Mouse (Mus musculus) liver, adult (tissue): ENCODE measurements around the gene Srarp.

ENCODE experiments used
- GATA4 ChIP-seq: IDR thresholded peaks from 2 replicates; pipeline ENCODE4 v1.6.1; 2014; ENCODE audit warnings: mild to moderate bottlenecking, low read length; ENCODE audit not compliant: insufficient replicate concordance

The Srarp gene

DNA sequence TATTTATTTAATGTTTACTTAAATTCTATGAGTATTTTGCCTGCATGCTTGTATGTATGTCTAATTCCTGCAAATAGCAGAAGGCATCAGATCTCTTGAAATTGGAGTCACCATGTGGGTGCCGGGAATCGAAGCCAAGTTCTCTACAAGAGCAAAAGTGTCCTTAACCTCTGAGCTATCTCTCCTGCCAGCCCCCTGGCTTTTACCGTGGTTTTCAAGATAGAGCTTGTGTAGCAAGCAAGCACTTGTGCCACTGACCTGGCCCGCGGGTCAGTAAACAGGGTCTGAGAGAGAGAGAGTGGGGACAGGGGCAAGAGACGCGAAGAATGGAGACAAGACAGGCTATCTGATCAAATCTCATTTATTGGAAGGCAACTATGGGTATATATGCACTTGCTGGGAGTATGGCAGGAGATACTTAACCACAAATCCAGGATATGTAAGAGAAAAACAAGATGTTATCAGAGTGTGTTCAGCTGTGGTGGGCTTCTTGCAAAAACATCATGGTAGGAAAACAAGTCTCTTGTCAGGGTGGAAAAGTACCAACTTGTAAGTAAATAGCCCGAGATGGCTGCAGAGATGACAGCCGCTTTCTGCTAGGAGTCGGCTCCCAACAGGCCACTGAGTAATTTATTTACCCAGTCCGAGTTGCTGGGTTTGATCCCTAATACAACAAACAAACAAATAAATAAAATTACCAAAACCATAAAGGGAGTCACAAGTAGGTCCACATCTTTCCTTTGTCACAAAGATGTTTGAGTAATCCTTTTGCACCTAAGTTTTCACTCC is 7.9 kb upstream of the Srarp start:
- TF ChIP-seq GATA4 = no peak

DNA sequence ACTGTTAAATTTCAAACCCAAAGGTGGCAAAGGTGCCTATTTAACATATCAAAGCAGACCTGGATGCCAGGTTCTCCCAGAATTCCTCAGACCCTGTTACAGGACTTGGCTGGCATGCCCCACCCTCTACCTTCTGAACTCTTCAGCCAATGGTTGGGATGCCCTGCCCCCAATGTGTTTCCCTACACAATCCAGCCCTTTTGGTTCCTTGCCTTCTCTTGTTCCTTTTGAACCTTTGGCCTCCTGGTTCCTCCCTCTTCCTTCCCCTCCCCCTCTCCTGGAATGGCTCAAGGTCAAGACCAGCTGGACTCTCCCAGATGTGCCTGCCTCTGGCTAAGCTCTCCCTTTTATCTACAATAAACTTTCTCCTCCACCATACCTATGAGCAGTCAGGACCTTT is 5.0 kb upstream of the Srarp start:
- no peak for TF ChIP-seq GATA4

DNA sequence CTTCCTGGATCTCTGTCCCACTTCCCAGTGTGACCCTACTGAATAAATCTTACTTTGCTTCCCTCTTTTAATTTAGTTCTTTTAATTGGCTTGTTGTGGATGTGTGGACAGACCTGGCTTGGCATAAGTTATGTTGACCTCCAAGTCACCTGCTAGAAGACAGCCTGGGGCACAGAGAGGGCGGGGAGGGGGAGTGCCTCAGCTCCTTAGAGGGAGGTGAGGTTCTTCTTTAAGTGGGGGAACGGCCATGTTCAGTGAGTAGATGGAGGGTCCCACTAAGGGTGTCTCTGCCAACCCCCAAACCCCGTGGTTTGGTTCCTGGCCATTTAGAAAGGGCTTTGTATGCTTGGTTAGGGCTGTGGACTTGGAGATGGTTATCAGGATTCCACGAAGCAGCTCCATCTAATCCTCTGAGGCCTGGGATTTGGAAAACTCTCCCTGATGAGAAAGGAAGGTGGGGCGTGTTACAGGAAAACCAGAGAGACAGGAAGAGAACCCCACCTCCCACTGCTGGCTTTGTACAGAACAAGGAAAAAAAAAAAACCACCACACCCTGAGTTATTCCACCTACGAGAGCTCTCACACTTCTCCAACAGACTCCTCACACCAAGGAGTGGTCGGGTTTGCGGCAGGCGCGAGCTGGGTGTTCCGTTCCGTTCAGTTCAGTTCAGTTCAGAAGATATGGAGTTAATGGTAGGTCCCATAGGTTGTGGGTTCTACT is 3.3 kb upstream of the Srarp start:
- no peak for TF ChIP-seq GATA4

DNA sequence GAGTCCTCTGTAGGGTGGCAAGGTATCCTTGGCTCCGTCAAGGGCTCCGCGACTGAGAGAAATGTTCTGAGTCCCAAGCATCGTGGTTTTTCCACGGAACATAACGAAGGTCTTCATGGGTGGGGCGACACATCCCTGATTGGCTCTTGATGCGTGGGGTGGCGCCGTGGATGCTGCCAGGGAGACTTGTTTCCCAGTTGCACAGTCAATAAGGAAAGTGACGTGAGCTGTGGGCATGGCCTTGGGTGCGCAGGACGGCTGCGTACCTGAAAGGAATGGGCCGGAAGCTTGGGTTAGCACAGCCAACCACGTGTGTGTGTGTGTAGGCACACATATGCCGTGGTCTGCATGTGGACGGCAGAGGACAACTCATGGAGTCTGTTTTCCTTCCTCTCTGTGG is 2.7 kb downstream of the Srarp start:
- no peak for TF ChIP-seq GATA4

DNA sequence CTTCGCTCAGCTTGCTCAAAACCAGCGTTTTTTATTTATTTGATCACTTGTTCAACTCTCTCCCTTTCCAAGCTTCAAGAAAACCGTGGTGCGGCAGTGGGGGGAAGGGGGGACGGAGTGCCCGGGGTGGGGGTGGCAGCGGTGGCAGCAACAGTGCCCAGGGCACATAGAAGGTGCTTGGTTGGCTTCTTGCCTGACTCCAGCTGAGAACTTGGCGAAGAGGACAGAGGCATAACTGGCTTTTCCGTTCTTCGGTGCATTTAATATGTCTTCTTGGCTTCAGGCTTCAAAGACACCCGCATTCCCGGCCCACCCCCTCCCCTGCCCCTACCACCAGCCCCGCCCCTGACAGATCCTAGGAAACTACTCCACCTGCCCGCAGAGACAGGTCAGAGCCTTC is 3.2 kb downstream of the Srarp start:
- no peak for TF ChIP-seq GATA4

DNA sequence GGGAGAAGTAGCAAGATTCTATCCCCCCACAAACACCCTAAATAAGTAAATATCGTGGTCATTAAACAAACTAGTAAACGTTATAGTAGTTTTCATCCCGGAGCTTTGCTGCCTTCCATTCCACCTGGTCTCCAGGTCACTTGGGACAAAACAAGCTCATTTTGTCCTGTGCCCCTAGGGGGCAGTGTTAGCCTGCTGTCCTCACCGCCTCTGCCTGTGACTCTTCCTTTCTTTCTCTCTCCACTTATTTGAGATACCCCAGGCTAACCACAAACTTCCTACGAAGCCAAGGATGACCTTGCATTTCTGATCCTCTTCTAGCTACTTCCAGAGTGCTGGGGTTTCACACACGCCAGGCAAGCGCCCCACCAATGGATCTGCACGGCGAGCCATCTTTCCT is 4.9 kb downstream of the Srarp start:
- TF ChIP-seq GATA4 = no peak

DNA sequence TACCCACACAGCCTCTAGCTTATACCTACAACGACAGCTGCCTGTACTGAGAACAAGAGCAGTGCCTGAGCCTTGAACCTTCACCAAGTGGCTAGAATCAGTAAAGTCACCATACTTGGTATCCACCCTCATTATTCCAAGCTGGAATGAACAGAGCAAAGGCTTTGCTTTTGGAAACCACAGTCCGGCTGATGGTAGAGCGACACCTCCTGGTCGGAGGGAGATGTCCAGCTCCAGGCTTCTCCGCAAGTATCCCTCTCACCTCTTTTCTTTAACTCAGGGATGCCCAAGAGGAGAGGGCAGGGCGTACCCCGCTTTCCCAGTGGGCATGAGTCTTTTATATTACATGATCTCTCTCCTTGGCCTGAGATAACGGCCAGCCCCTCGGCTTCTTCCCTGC is 6.1 kb downstream of the Srarp start:
- no peak for TF ChIP-seq GATA4

DNA sequence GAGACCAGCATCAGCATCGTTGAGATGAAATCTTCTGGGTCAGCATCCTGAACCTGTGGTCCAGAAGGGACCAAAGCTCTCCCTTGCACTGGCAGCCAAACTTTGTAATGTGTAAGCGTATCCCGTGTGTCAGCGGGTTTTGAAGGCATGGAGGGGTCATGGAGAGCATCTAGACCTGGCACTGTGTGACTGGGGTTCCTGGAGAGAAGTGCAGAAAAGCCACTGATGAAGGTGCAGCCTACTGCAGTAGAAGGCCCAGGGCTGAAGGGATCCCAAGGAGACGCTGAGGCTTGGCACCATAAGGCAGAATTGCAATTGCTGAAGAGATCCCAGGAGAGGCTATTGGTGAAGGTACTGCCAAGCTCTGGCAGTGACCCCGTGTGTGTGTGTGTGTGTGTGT is 6.5 kb downstream of the Srarp start:
- no peak for TF ChIP-seq GATA4

DNA sequence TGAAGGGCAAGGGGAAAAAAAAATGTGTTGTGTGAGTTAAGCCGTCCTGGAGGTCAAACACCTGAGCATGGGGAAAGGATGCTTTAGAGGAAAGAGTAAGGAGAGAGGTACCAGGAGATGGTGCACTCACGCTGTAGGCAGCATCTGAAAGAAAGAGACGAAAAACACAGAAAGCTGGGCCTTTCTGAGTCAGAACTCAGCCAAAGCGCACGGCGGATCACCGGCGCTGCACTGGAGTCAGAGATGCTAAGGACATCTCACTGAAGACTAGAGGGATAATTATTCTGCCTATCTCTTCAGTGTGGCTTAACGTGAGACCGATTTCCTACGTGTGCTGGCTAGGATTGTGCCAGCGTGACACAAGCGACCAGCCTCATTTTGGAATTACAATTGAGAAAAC is 8.0 kb downstream of the Srarp start:
- TF ChIP-seq GATA4 = no peak

DNA sequence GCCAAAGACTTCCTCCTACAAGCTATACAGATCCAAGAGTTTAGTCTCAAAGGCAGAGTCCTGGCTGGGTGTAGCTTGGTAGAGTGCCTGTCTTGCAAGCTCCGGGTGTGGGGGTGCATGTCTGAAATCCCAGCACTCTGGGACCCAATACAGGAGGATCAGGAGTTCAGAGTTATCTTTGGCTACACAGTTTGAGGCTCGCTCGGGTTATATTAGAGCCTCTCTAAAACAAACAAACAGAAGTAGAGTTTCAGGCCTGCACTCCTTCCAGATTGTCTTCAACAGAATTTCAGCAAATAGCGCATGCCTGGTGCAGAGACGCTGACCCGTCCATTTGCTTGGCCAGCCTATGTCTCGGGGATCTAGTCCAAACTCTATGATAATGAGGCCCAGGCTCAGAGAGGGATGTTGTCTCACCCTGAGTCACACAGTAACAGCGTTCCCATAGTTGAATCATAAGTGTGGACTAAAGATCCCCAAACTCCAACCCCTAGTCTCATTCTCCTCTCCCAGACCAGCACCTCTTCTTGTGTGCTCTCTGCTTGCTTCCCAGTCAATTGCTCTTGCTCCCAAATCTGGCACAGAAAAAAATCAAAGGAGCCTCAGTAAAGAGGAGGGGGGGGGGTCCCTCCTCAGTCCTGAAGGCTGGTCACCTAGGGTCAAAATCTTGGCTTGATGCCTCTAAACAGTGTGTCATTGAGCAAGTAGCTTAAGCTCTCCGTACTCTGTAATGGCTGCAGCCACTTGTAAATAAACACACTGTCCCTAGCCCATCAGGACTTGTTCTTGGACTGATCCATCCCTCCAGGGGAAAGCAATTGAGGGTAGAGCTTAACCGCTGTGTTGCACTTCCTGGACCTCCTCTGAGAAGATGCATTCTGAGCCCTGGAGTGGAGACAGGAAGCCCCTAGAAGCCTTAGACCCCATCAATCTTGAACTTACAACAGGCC is 8.8 kb downstream of the Srarp start:
- TF ChIP-seq GATA4 = no peak

DNA sequence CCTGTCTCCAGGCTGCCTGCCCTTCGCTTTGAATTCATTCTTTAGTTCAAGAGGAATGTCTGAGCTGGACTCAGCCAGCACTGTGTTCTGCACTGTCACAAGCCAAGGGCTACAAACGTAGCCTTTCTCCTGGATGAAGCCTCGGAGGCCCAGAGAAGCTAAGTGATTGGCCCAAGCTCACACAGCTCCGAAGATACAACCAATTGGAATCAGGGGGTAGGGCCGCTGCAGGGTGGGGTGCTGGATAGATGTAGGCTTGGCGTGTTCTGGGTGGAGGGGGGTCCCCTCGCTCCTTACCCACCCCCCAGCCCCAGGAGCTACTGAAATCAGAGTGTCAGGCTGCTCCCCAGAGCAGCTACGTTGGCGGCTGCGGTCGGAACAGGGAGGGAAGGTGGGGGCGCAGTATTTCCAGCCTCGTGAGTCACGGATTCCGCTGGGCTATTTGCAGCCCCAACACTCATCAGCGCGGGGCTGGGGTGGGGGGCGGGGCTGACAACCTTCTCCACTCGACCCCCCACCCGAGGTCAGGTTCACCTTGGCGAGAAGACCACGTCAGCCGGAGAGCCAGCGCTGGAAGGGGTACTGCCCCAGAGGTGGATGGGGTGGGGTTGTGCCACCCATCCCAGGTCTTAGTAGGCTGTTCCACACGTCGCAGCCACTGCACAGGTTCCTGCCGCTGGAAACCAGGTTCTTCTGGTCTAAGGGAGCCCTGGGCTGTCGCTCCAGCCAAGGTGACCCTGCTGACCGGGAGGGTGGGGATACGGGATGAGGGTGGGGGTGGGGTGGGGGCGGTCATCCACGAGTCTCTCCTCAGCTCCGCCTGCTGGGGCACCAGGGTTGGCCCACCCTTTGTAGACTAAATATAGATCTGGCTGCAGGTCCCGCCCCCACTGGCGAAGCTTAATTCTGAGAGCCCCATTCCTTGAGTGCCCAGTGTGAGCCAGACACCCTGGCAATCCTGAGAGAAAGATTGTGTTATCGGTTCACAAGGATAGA is 10.1 kb downstream of the Srarp start:
- no peak for TF ChIP-seq GATA4

DNA sequence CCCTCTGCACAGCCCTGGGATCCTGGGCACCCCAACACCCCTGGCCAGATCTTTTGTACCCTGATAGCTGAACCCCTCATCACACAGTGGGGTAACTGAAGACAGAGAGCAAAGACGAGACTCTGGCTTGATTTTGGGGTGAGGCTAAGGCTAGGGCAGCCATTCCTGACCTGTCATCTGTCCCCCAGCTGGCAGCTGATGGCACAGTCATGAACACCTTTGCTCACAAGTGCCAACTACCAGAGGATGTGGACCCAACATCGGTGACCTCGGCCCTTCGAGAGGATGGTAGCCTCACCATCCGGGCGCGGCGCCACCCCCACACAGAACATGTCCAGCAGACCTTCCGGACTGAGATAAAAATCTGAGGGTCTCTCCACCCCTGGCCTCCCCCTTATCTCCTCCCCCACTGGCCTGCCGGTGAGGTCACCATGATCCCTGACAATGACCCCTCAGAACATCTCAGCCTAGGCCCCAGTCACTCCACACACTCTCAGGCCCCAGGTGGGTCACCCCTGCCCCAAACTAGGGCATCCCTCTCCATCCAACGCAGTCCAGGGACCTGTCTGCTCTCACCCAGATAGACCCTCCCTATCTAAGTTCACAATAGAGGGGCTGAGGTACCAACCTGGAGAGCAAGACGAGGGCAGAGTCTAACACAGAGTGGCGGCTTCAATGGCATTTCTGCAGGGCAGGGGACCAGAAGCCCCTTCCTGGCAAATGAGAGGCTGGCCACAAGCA is 12.0 kb downstream of the Srarp start:
- TF ChIP-seq GATA4 = no peak

DNA sequence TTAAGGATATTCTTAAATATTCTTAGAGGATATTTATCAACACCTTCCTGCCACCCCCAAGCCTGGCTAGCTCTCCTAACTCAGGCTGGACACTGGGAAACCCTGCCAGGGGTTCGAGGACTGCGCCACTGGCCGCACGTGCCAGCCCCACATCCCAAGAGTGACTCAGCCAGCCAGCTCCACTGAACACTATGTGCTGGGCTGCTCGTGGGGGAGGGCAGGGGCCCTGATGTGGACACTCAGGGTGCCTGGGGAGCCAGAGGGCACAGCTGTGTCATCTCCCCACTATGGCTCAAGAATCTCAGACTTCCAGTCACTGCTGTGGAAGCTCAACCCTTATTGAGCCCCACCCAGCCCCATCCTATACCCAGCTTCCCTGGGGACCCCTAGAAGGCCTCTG is 12.6 kb downstream of the Srarp start:
- TF ChIP-seq GATA4 = no peak

DNA sequence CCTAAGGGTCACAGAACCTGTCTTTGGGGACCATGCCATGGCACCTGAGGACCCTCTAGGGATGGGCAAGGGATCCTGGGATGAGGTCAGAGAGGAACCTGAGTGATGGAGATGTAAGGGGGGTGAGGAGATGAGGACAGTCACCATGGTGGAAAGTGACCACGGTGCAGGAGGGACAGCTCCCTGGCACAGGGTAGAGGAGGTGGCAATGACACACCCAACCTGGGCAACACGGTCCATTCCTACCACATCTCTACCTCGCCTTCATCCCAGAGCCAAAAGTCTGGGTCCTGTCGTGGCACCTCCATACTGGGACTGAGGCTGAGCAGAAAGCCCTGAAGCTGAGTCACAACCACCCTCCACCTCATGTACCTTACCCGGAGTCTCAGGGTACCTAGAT is 13.1 kb downstream of the Srarp start:
- TF ChIP-seq GATA4 = no peak
